Mouse (Mus musculus): ENCODE results near the gene Ces1b.

GRCm38 (mm10) chr8:93122005-93122404 is 42.2 kb upstream of the Ces1b start:
- no peak for TF ChIP-seq CTCF (IDR thresholded peaks at IDR 0.05; ENCODE audit: borderline replicate concordance, extremely low read depth, insufficient read depth, insufficient read length)
- TF ChIP-seq POLR2A (IDR thresholded peaks at IDR 0.05; ENCODE audit: borderline replicate concordance, extremely low read depth, insufficient read depth, insufficient read length, poor library complexity, severe bottlenecking): no peak

All from brain, embryonic 14.5 days (tissue).